Mouse (Mus musculus) small intestine, adult 2 months (tissue): ENCODE data around the gene 1110051M20Rik. TPM values are rescaled to one million over a fixed set of nuclear protein-coding genes. Genes with fewer than 3 reads are reported as not detected.

ENCODE experiments used
- H3K27ac ChIP-seq: fragments of 200-500 bp; 2 replicates; pipeline ENCODE4 v1.5.1; 2012; ENCODE audit warnings: low read depth, low read length, control low read depth, inconsistent platforms; ENCODE audit not compliant: insufficient read depth
- H3K27me3 ChIP-seq: fragments of 200-500 bp; 2 replicates; pipeline ENCODE4 v1.6.1; 2012; ENCODE audit warnings: mild to moderate bottlenecking, moderate library complexity, low read length, inconsistent platforms; ENCODE audit not compliant: control insufficient read depth, insufficient read depth
- H3K36me3 ChIP-seq: fragments of 200-500 bp; 2 replicates; pipeline ENCODE4 v1.6.1; 2012; ENCODE audit warnings: mild to moderate bottlenecking, low read length, control low read depth, inconsistent platforms; ENCODE audit not compliant: control insufficient read depth, insufficient read depth
- H3K4me1 ChIP-seq: fragments of 200-500 bp; 2 replicates; pipeline ENCODE4 v1.6.1; 2012; ENCODE audit warnings: low read length, inconsistent platforms, mixed read lengths; ENCODE audit not compliant: control insufficient read depth, insufficient read depth, insufficient read length
- H3K4me3 ChIP-seq: fragments of 200-500 bp; 2 replicates; pipeline ENCODE4 v1.5.1; 2012; ENCODE audit warnings: low read depth, mild to moderate bottlenecking, control low read depth, inconsistent platforms, low read length, moderate library complexity
- CTCF ChIP-seq: fragments of 200-500 bp; IDR thresholded peaks from 2 replicates; pipeline ENCODE4 v1.5.1; 2012; ENCODE audit warnings: low read depth, mild to moderate bottlenecking, control low read depth, inconsistent platforms, low read length, moderate library complexity, mixed read lengths; ENCODE audit not compliant: insufficient replicate concordance, insufficient read length; ENCODE audit errors: extremely low read depth
- POLR2A ChIP-seq: fragments of 200-500 bp; IDR thresholded peaks from 2 replicates; pipeline ENCODE4 v1.6.1; 2012; ENCODE audit warnings: low read depth, mild to moderate bottlenecking, control low read depth, inconsistent platforms, low read length, moderate library complexity
- WGBS: fragments of 180-500 bp; shearing (Covaris S2); methylation state at CpG from one replicate; pipeline ENCODE4 v1.1.7; 2018; 5-methylcytosine and 5-hydroxymethylcytosine counted together
- polyA plus RNA-seq: library from polyadenylated mRNA; depleted of rRNA; stranded (reverse); fragments of >200 nt; gene quantifications from 2 replicates; pipeline ENCODE4 v1.2.3, GENCODE M21; 2012

1110051M20Rik gene
- polyA plus RNA-seq, 1 experiment: 3.9 TPM

GRCm38 (mm10) chr2:91480399-91480801 is 35.9 kb upstream of the 1110051M20Rik start:
- 96% methylated on average over 9 of the region's 9 CpGs for WGBS
- TF ChIP-seq CTCF (no peak), POLR2A (no peak)
- Histone ChIP-seq H3K4me3 (no peak overlapping the region), H3K36me3 (peaks cover 41% of the 10 kb centered on the region), H3K4me1 (peaks cover 11% of the 10 kb centered on the region), H3K27me3 (no peaks in the 10 kb centered on the region), H3K27ac (no peak overlapping the region)

GRCm38 (mm10) chr2:91476841-91477240 is 32.3 kb upstream of the 1110051M20Rik start:
- Histone ChIP-seq H3K27ac (no peak overlapping the region), H3K36me3 (peaks cover 36% of the 10 kb centered on the region), H3K27me3 (no peaks in the 10 kb centered on the region), H3K4me3 (no peak overlapping the region), H3K4me1 (peaks cover 34% of the 10 kb centered on the region)
- no peak for TF ChIP-seq CTCF
- no peak for TF ChIP-seq POLR2A
- 79% methylated on average over 7 of the region's 7 CpGs for WGBS

GRCm38 (mm10) chr2:91476251-91476661 is 31.8 kb upstream of the 1110051M20Rik start:
- Histone ChIP-seq H3K27me3 (no peaks in the 10 kb centered on the region), H3K4me1 (peaks cover 34% of the 10 kb centered on the region), H3K36me3 (peaks cover 33% of the 10 kb centered on the region), H3K4me3 (peak overlapping the region; percentile 9; the same call in 1 of the 2 replicates), H3K27ac (peak overlapping the region; percentile 28; the same call in 1 of the 2 replicates)
- TF ChIP-seq CTCF (no peak), POLR2A (no peak)
- WGBS: 35% methylated on average over 17 of the region's 17 CpGs

- Histone ChIP-seq H3K27me3 (no peaks in the 10 kb centered on the region), H3K4me3 (peak overlapping the region; percentile 9; the same call in 1 of the 2 replicates), H3K27ac (no peak overlapping the region), H3K4me1 (peaks cover 34% of the 10 kb centered on the region), H3K36me3 (peaks cover 32% of the 10 kb centered on the region)
- TF ChIP-seq CTCF (no peak), POLR2A (no peak)
- WGBS: 68% methylated on average over 7 of the region's 7 CpGs
These were observed 31.3 kb upstream of the 1110051M20Rik start for GRCm38 (mm10) chr2:91475791-91476190.

GRCm38 (mm10) chr2:91474358-91474757 is 29.9 kb upstream of the 1110051M20Rik start:
- peak overlapping the region; percentile 55 for H3K27ac ChIP-seq
- TF ChIP-seq CTCF (no peak), POLR2A (no peak)
- H3K36me3 ChIP-seq: peaks cover 26% of the 10 kb centered on the region
- H3K27me3 ChIP-seq: no peaks in the 10 kb centered on the region
- H3K4me3 ChIP-seq: peak overlapping the region; percentile 23
- WGBS: 21% methylated on average over 12 of the region's 12 CpGs
- peaks cover 34% of the 10 kb centered on the region for H3K4me1 ChIP-seq

- TF ChIP-seq POLR2A (no peak), CTCF (no peak)
- 75% methylated on average over 7 of the region's 7 CpGs for WGBS
- H3K4me1 ChIP-seq: peaks cover 30% of the 10 kb centered on the region
These were observed 25.6 kb upstream of the 1110051M20Rik start for GRCm38 (mm10) chr2:91470055-91470647.

GRCm38 (mm10) chr2:91467613-91468012 is 23.1 kb upstream of the 1110051M20Rik start:
- peaks cover 18% of the 10 kb centered on the region for H3K4me1 ChIP-seq
- WGBS: 86% methylated on average over 8 of the region's 8 CpGs

More at GRCm38 (mm10) chr2:91470055-91470647, 25.6 kb upstream of the 1110051M20Rik start:
- no peak overlapping the region for H3K27ac ChIP-seq
- H3K36me3 ChIP-seq: peaks cover 4% of the 10 kb centered on the region; the same call in 1 of the 2 replicates
- no peak overlapping the region for H3K4me3 ChIP-seq
- H3K27me3 ChIP-seq: no peaks in the 10 kb centered on the region

More at GRCm38 (mm10) chr2:91467613-91468012, 23.1 kb upstream of the 1110051M20Rik start:
- H3K27me3 ChIP-seq: no peaks in the 10 kb centered on the region
- H3K27ac ChIP-seq: no peak overlapping the region
- no peak overlapping the region for H3K4me3 ChIP-seq
- H3K36me3 ChIP-seq: no peaks in the 10 kb centered on the region; the same call in 1 of the 2 replicates
- TF ChIP-seq CTCF: no peak
- no peak for TF ChIP-seq POLR2A
